Mouse (Mus musculus) stomach, postnatal 0 days (tissue): Measurements from ENCODE around the gene Kdm2b.

Experiments
- CTCF ChIP-seq: IDR thresholded peaks from 2 replicates; pipeline ENCODE4 v1.5.1; 2016; ENCODE audit warnings: antibody characterized with exemption, low read depth, mild to moderate bottlenecking, moderate library complexity
- EP300 ChIP-seq: optimal IDR thresholded peaks from 2 replicates; pipeline ENCODE3; 2016; ENCODE audit warnings: antibody characterized with exemption

DNA sequence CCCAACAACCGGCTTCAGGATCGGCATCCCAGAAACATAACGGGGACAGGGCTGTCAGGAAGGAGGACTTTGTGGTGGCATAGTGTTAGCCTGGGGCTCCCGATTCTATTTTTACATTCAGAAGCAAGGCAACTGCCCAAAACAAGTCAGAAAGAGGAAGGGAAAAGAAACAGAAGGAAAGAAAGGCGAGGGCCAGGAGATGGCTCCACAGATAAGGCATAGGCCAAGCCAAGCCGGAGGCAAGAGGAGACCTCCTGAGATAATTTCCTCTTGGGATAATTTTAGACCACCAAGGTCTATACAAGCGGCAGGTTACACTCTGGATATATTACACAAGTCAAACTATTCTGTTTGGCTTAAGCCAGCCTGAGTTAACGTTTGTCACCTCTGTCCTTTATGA is 10.7 kb downstream of the Kdm2b start:
- TF ChIP-seq CTCF = no peak
- TF ChIP-seq EP300 = no peak
